Mouse (Mus musculus): ENCODE measurements around the gene Inpp5b. TPM values are rescaled to one million over a fixed set of nuclear protein-coding genes. Genes with fewer than 3 reads are reported as not detected.
A peak's percentile ranks its signal among the peaks of the same experiment; 100 is the strongest.

Inpp5b gene
- polyA plus RNA-seq, 1 experiment from 2014 or later = 25.2 TPM

DNA sequence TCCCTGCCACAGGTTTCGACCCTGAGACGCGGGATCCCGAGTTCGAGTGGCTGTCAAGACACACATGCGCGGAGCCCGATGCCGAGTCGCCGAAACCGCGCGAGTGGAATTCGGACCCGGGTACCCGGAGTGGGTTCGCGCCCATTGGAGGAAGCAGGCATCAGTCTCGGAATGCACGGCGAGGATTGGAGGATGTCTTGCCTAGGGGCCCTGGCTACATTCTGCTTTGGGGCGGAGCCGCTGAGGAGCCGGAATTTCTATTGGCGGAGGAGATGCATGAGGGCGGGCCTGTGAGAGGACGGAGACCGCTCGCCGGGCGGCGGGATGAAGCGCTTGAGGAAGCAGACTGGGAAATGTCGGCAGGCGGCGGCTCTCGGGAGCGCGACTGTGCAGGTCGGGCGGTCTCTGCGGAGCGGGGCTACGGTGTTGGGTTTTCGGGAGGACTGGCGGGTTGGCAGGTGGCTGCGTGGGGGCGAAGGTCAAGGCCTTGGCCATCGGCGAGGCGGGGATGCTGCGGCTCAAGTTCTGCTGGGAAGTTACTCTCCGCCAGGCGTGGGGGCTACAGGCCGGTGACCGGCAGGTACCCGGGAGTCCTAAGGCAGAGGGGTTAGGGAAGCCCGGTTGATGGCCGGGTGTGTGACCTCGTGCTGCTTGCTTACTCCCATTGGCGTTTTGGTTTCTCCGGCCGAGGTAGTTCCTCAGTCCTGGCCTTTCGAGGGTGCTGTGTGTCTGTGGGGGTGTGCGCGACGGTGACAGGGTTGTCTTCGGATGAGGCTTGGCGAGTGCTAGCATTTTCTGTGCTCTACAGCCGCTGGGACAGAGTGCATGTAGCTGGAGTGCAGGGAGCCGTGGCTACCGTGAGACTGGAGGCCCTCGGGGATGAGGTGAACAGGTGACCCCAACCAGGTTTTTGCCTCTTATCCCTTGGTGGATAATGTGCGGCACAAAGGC, 9.9 kb downstream of the Inpp5b start:
- Histone ChIP-seq H3K4me2 (peak overlapping the region; percentile 98), H3K36me3 (peaks cover 11% of the 10 kb centered on the region; the same call in 1 of the 2 replicates), H3K4me3 (peak overlapping the region; percentile 78), H3K27ac (no peak overlapping the region), H3K4me1 (peaks cover 21% of the 10 kb centered on the region), H3K9me3 (no peaks in the 10 kb centered on the region), H3K9ac (peak overlapping the region; percentile 84), H3K27me3 (0 out of 2 replicates have a peak, but pooled peaks cover 7% of the 10 kb centered on the region)
- ATAC-seq (ENCODE audit: insufficient number of reproducible peaks, insufficient read depth, low FRiP score, low TSS enrichment, low read depth) = peak; percentile 96
- WGBS = under 1% methylated on average over 75 of the region's 75 CpGs

DNA sequence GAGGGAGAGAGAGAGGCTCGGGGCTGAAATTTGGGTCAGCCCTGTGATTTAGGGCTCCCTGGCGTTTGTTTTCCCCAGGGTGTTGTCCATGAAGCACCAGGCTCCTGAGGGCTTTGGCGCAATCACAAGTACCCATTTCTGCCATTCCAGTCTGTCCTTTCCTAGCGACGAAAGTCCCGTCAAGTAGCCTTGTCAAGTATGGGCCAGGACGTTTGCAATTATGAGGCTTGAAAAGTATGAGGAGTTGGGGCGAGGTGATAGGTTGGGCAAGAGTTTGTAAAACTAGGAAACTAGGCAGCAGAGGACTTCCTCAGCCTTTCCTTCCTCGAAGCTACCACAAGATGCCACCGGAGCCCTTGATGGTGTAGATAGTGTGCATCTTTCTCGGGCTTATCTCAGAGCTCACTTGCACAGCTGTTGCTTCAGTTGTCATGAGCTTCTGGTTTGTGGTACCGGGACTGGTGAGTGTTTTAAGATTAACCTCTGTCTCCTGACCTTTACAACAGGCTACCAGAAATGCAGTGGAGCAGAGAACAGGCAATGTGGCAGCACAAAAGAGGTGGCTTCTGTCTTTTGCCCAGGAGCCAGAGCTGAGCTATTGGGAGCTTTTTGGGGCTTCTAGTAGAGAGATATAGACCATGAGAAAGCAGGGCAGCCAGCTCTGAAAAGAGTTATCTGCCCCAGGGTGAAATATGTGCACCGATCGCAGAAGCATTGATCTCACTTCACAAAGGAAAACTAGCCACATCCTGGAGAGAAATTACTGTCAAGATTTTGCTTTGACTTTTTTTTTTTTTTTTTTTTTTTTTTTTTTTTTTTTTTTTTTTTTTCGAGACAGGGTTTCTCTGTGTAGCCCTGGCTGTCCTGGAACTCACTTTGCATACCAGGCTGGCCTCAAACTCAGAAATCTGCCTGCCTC, 10.9 kb downstream of the Inpp5b start:
- peak overlapping the region; percentile 78 for H3K4me3 ChIP-seq
- 0 out of 2 replicates have a peak, but pooled peaks cover 7% of the 10 kb centered on the region for H3K27me3 ChIP-seq
- peak overlapping the region; percentile 98 for H3K4me2 ChIP-seq
- H3K27ac ChIP-seq = no peak overlapping the region
- WGBS = 16% methylated on average over 15 of the region's 15 CpGs
- H3K4me1 ChIP-seq = peaks cover 21% of the 10 kb centered on the region
- H3K9ac ChIP-seq = peak overlapping the region; percentile 84
- H3K9me3 ChIP-seq = no peaks in the 10 kb centered on the region
- no peak for ATAC-seq (ENCODE audit: insufficient number of reproducible peaks, insufficient read depth, low FRiP score, low TSS enrichment, low read depth)
- H3K36me3 ChIP-seq = peaks cover 6% of the 10 kb centered on the region; the same call in 1 of the 2 replicates

DNA sequence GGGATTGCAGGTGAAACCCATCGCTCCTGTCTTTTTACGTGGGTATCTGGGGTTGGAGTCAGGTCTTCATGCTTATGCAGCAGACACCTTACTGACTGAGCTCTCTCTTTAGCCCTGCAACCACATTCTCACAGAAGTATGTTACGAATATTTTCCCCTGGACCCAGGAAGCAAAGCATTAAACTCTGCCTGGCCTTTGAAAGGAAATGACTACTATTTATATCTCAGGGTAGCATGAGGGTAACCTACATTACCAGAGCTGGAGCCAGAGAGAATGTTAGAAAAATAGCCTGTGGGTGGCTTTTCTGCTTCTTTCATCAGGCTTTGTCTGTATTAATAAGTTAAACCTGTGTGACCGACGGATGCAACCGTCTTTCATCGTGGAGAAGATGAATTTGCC, 13.9 kb downstream of the Inpp5b start:
- peaks cover 7% of the 10 kb centered on the region; the same call in 1 of the 2 replicates for H3K36me3 ChIP-seq
- 0 out of 2 replicates have a peak, but pooled peaks cover 7% of the 10 kb centered on the region for H3K27me3 ChIP-seq
- 42% methylated on average over 7 of the region's 7 CpGs for WGBS
- no peak overlapping the region for H3K4me2 ChIP-seq
- no peak overlapping the region for H3K27ac ChIP-seq
- no peak overlapping the region for H3K4me3 ChIP-seq
- H3K9ac ChIP-seq = peak overlapping the region; percentile 16; the same call in 1 of the 2 replicates
- no peak for ATAC-seq (ENCODE audit: insufficient number of reproducible peaks, insufficient read depth, low FRiP score, low TSS enrichment, low read depth)
- no peaks in the 10 kb centered on the region for H3K9me3 ChIP-seq
- H3K4me1 ChIP-seq = peaks cover 21% of the 10 kb centered on the region

DNA sequence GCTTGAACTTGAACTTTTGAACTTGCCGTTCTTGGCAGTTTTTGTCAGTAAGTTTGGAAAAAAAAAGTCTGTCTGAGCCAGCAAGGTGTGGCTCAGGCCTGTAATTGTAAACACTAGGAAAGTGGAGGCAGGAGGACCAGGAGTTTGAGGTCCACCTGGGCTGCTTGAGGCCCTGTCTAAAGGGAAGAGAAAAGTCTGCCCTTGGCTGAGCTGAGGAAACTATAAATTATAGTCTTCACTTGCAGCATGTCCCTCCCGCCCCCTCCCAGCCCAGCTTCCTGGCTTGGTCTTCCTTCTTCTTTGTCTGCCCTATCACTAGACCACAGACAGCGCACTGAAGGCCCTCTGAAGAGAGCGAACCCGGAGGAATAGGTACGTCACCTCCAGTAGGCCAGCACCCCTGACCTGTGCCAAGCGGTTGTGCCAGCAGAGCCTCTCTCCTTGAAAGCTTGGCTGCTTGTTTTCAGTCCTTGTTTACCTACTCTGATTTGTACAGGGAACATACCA, 17.7 kb downstream of the Inpp5b start:
- Histone ChIP-seq H3K9ac (no peak overlapping the region), H3K4me3 (no peak overlapping the region), H3K4me2 (no peak overlapping the region), H3K27ac (no peak overlapping the region), H3K36me3 (peaks cover 7% of the 10 kb centered on the region), H3K4me1 (0 out of 2 replicates have a peak, but pooled peaks cover 6% of the 10 kb centered on the region), H3K27me3 (no peaks in the 10 kb centered on the region), H3K9me3 (no peaks in the 10 kb centered on the region)
- no peak for ATAC-seq (ENCODE audit: insufficient number of reproducible peaks, insufficient read depth, low FRiP score, low TSS enrichment, low read depth)
- WGBS = 89% methylated on average over 7 of the region's 7 CpGs

DNA sequence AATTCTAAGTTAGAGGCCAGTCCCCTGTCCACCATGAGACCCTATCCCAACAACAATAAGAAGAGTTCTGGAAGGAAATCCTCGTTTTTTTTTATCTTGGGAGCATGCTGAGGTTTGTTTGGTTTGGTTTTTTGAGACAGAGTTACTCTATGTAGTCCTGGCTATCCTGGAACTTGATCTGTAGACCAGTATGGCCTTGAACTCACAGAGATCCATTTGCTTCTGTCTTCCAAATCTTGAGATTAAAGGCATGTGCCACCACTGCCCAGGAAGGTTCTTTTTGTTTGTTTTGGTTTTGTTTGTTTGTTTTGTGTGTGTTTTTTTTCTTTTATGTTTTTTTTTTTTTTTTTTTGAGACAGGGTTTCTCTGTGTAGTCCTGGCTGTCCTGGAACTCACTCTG, 19.6 kb downstream of the Inpp5b start:
- 54% methylated on average over 1 of the region's 1 CpGs for WGBS
- Histone ChIP-seq H3K9ac (no peak overlapping the region), H3K9me3 (no peaks in the 10 kb centered on the region), H3K4me2 (no peak overlapping the region), H3K4me3 (no peak overlapping the region), H3K27ac (no peak overlapping the region), H3K4me1 (0 out of 2 replicates have a peak, but pooled peaks cover under 1% of the 10 kb centered on the region), H3K36me3 (peaks cover 7% of the 10 kb centered on the region), H3K27me3 (no peaks in the 10 kb centered on the region)
- no peak for ATAC-seq (ENCODE audit: insufficient number of reproducible peaks, insufficient read depth, low FRiP score, low TSS enrichment, low read depth)

DNA sequence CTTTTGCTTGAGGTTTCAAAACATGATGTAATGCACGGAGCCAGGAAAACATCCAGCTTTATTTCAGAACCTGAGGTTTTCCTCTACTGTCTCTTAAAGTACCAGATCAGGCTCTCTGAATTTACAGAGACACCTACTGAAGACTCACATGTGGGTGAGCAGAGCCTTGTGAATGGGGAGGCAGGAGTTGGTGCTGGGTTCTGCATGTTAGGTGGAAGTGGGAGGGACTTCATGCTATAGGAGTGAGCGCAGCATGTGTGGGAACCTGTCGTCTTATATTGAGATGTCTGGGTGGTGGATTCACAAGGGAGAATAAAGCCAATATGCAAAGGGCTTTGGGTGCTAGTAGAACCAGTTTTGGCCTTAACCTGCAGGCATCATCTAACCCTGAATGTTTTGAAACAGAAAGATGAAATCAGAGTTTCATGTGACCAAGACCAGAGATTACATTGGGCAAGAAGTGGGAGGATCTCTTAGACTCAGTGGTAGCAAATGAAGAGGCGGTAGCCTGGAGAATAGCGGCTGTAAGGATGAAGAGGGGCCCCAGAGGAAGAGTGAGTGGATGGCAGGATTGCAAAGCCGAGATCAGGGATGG, 21.3 kb downstream of the Inpp5b start:
- Histone ChIP-seq H3K27me3 (no peaks in the 10 kb centered on the region), H3K4me3 (no peak overlapping the region), H3K9ac (no peak overlapping the region), H3K4me2 (no peak overlapping the region), H3K36me3 (peaks cover 7% of the 10 kb centered on the region), H3K4me1 (no peaks in the 10 kb centered on the region), H3K9me3 (no peaks in the 10 kb centered on the region), H3K27ac (no peak overlapping the region)
- WGBS = 85% methylated on average over 6 of the region's 6 CpGs
- ATAC-seq (ENCODE audit: insufficient number of reproducible peaks, insufficient read depth, low FRiP score, low TSS enrichment, low read depth) = no peak

DNA sequence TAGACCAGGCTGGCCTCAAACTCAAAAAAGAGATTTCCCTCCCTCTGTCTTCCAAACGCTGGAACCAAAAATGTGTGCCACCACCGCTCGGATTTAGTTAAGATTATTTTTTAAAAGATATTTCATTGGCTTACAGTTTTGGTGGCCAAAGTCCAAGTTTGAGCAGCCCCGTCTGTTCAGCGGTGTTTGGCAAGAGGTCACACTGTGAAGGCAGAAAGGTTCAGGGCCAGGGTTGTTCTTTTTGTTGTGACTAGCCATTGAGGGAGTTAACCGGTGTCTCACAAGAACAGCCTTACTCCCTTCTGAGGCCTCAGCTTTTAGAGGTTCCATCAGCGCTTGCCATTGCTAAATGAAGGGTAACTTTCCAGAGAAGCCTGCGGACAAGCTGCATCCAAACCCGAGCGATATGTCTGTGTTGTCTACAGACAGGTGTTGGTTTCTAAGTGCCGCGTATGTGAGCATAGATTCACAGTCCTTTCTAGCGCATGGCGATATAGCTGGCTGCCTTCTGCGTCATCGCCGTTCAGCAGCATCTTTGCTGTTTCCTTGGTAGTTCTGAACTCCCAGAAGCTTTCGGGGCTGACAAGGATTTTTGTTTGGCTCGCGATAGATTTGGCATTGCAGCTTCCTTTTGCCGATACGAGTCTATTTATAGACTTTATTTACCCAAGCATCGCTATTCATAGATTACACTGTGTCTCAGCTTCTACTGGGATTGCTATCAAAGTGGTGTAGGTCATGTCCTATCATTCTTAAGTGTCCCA, 24.3 kb downstream of the Inpp5b start:
- no peaks in the 10 kb centered on the region for H3K27me3 ChIP-seq
- no peak overlapping the region for H3K4me3 ChIP-seq

DNA sequence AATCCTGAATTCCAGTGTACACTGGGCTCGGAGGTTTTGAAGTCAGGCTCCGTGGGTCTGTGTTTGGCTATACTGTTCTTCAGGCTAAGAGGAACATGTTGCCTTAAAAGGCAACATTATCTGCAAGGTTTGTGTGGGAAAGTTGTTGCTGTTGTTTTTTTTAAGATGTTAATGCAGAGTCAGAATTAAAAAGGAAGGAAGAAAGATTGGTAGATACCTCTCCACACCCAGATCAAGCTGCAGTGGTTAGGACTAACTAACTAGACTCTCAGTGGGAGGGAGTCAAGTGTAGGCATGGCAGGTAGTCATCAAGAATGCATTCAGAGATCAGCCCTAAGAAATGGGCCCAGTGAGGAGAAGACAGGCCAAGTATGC, 24.9 kb downstream of the Inpp5b start:
- H3K9me3 ChIP-seq = no peaks in the 10 kb centered on the region
- 89% methylated on average over 2 of the region's 2 CpGs for WGBS
- ATAC-seq (ENCODE audit: insufficient number of reproducible peaks, insufficient read depth, low FRiP score, low TSS enrichment, low read depth) = no peak
- no peak overlapping the region for H3K9ac ChIP-seq
- H3K4me2 ChIP-seq = no peak overlapping the region
- no peaks in the 10 kb centered on the region; the same call in 1 of the 2 replicates for H3K36me3 ChIP-seq
- H3K4me1 ChIP-seq = no peaks in the 10 kb centered on the region
- no peaks in the 10 kb centered on the region for H3K27me3 ChIP-seq
- H3K27ac ChIP-seq = no peak overlapping the region
- no peak overlapping the region for H3K4me3 ChIP-seq

More for the DNA sequence above, 24.3 kb downstream of the Inpp5b start:
- Histone ChIP-seq H3K27ac (no peak overlapping the region), H3K9ac (no peak overlapping the region), H3K36me3 (no peaks in the 10 kb centered on the region; the same call in 1 of the 2 replicates), H3K4me1 (no peaks in the 10 kb centered on the region), H3K9me3 (no peaks in the 10 kb centered on the region), H3K4me2 (no peak overlapping the region)
- WGBS = 89% methylated on average over 23 of the region's 23 CpGs
- no peak for ATAC-seq (ENCODE audit: insufficient number of reproducible peaks, insufficient read depth, low FRiP score, low TSS enrichment, low read depth)

DNA sequence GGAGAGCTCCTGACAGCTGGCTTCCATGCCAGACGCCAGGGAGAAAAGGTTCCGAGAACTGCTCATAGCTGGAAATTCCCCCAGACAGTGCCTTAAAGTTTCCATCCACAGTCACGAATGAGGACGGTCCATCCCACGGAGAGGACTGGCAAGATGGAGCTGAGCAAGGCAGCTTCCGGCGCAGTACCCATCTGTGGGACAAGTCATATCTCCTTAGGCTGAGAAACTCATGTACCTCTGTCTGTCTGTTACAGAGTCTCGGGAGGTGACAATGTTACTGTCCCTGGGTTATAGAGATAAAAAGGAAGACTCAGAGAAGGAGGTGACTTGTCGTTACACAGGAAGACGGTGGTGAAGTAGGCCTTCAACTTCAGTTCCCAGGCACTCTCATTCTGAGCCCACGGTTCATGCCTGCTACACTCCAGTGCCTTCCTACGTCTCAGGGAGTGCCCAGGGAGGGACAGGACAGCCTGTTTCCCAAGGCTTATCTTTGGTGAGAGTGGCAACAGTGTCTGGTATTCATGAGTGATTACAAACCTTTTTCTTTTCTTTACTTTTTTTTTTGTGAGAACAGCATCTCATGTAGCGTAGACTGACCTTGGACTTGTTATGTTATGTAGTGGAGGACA, 27.4 kb downstream of the Inpp5b start:
- Histone ChIP-seq H3K9me3 (no peaks in the 10 kb centered on the region), H3K4me2 (no peak overlapping the region), H3K36me3 (no peaks in the 10 kb centered on the region), H3K27ac (no peak overlapping the region), H3K4me1 (no peaks in the 10 kb centered on the region), H3K4me3 (no peak overlapping the region), H3K9ac (no peak overlapping the region), H3K27me3 (no peaks in the 10 kb centered on the region)
- 83% methylated on average over 13 of the region's 13 CpGs for WGBS
- ATAC-seq (ENCODE audit: insufficient number of reproducible peaks, insufficient read depth, low FRiP score, low TSS enrichment, low read depth) = no peak

DNA sequence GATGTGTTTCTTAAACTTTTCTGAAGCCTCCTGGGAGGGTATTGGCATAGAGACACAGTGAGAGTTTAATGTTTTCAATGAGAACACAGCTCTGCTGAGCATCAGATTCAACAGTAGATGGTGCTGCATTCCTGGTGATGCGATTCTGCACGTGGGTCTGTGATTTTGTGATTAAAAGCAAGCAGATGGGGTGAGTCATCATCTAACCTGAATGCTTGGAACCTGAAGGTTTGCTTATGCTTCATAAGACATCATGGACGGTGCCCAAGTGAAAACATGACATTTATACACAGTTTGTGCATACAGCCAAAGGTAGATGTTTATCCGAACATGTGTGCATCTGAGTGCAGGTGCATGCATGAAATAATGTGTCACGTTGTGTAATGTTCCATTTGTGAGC, 29.0 kb downstream of the Inpp5b start:
- no peak overlapping the region for H3K4me3 ChIP-seq
- H3K9ac ChIP-seq = no peak overlapping the region
- no peak for ATAC-seq (ENCODE audit: insufficient number of reproducible peaks, insufficient read depth, low FRiP score, low TSS enrichment, low read depth)
- no peaks in the 10 kb centered on the region for H3K27me3 ChIP-seq
- H3K4me1 ChIP-seq = no peaks in the 10 kb centered on the region
- H3K36me3 ChIP-seq = no peaks in the 10 kb centered on the region
- H3K27ac ChIP-seq = no peak overlapping the region
- no peak overlapping the region for H3K4me2 ChIP-seq
- H3K9me3 ChIP-seq = no peaks in the 10 kb centered on the region
- 73% methylated on average over 5 of the region's 5 CpGs for WGBS
